Mouse (Mus musculus) hindbrain, embryonic 12.5 days (tissue): ENCODE measurements around the gene Gm45261. TPM values are rescaled to one million over a fixed set of nuclear protein-coding genes. Genes with fewer than 3 reads are reported as not detected.
A peak's percentile ranks its signal among the peaks of the same experiment; 100 is the strongest.

ENCODE experiments used
- ATAC-seq: fragments of 200-750 bp; cut with Nextera tagmentation; 2 replicates; pipeline ENCODE4 v1.8.0; 2017; ENCODE audit warnings: moderate TSS enrichment; ENCODE audit not compliant: low FRiP score
- H3K27ac ChIP-seq: fragments of 300-500 bp; sonication (generic); 2 replicates; pipeline ENCODE4 v1.5.1; 2016; ENCODE audit warnings: mild to moderate bottlenecking
- H3K27me3 ChIP-seq: fragments of 300-500 bp; sonication (generic); 2 replicates; pipeline ENCODE4 v1.6.1; 2016; ENCODE audit warnings: mild to moderate bottlenecking
- H3K36me3 ChIP-seq: fragments of 300-500 bp; sonication (generic); 2 replicates; pipeline ENCODE4 v1.6.1; 2016; ENCODE audit warnings: mild to moderate bottlenecking
- H3K4me1 ChIP-seq: fragments of 300-500 bp; sonication (generic); 2 replicates; pipeline ENCODE4 v1.6.1; 2016
- H3K4me2 ChIP-seq: fragments of 300-500 bp; sonication (generic); replicated peaks from 2 replicates; pipeline ENCODE4 v1.6.1; 2016; ENCODE audit warnings: mild to moderate bottlenecking
- H3K4me3 ChIP-seq: fragments of 300-500 bp; sonication (generic); 2 replicates; pipeline ENCODE4 v1.5.1; 2016; ENCODE audit warnings: mild to moderate bottlenecking
- H3K9ac ChIP-seq: fragments of 300-500 bp; sonication (generic); 2 replicates; pipeline ENCODE4 v1.6.1; 2016; ENCODE audit warnings: mild to moderate bottlenecking, moderate library complexity
- H3K9me3 ChIP-seq: fragments of 300-500 bp; sonication (generic); replicated peaks from 2 replicates; pipeline ENCODE4 v1.6.1; 2016; ENCODE audit warnings: mild to moderate bottlenecking
- WGBS: fragments of 180-500 bp; shearing (Covaris S2); methylation state at CpG from one replicate; pipeline ENCODE4 v1.1.7; 2016; 5-methylcytosine and 5-hydroxymethylcytosine counted together
- polyA plus RNA-seq: library from polyadenylated mRNA; unstranded; fragments of >200 nt; fragmentation: Nextera tagmentation; extraction: Ambion mirVana; gene quantifications from 2 replicates; pipeline ENCODE4 v1.2.1, GENCODE M21; 2016

Gene Gm45261
- polyA plus RNA-seq, 1 experiment from 2014 or later: not detected

DNA sequence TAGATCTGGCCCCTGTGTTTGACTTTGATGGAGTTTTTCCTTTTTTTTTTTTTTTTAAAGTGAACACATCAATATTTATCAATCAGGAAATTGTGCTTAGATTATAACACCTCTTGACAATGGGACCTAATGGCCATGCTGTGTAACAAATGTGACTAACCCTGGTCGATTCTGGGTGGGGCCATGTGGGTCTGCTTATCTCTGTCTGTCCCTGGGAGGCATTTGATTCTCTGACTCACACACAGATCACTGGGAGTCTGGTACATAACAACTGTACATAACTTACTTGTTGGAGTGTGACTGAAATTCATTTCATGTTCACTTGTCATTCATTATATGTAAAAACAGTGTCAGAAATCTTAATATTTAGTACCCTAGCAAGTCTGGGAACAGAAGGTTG lies 13.7 kb downstream of the Gm45261 start:
- Histone ChIP-seq H3K9me3 (no peaks in the 10 kb centered on the region), H3K9ac (no peak overlapping the region), H3K4me1 (no peaks in the 10 kb centered on the region), H3K4me2 (no peak overlapping the region), H3K27me3 (no peaks in the 10 kb centered on the region), H3K4me3 (no peak overlapping the region), H3K27ac (no peak overlapping the region), H3K36me3 (no peaks in the 10 kb centered on the region)
- 70% methylated on average over 1 of the region's 1 CpGs for WGBS
- ATAC-seq: no peak

DNA sequence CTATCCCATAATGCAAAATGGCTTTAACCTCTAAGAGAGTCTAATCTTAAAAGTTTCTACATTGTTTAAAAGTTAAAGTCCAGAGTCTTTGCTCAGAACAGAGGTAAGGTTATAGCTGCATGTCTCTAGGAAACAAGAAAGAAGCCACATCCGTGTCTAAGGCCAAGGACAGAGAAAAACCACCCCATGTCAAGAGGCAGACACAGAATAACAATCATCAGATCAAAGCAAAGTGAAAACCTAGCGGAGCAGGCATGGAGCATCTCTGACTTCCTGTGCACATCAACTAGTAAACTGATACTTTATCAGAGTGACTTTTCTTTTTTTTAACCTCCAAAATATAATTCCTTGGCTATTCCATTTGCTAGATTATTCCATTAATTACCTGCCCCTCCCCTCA lies 20.3 kb downstream of the Gm45261 start:
- Histone ChIP-seq H3K4me2 (no peak overlapping the region), H3K36me3 (no peaks in the 10 kb centered on the region), H3K27me3 (no peaks in the 10 kb centered on the region), H3K9ac (no peak overlapping the region), H3K4me1 (no peaks in the 10 kb centered on the region), H3K27ac (no peak overlapping the region), H3K4me3 (no peak overlapping the region), H3K9me3 (no peaks in the 10 kb centered on the region)
- WGBS: 74% methylated on average over 2 of the region's 2 CpGs
- ATAC-seq: no peak

DNA sequence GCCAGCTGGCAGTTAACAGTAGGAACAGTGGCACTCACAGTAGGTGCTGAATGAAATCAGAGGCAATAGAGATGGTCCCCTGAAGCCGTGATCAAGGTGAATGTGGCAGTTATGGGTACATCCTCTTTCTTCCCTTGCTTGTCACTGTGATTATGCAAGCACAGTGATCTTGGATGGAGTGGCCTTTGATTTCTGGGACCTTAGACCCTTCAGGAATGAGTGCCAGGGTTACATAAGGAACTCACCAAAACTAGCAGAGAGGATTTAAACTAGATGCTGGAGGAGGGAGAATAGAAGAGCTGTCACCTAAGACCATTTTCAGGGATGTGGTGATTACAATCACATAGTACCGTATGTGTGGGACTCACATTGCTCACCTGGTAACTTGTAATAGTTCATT lies 22.7 kb downstream of the Gm45261 start:
- no peaks in the 10 kb centered on the region for H3K9me3 ChIP-seq
- no peak overlapping the region for H3K4me3 ChIP-seq
- no peak overlapping the region for H3K27ac ChIP-seq
- no peak overlapping the region for H3K4me2 ChIP-seq
- ATAC-seq: no peak
- no peaks in the 10 kb centered on the region for H3K4me1 ChIP-seq
- no peak overlapping the region for H3K9ac ChIP-seq
- no peaks in the 10 kb centered on the region for H3K27me3 ChIP-seq
- no peaks in the 10 kb centered on the region for H3K36me3 ChIP-seq
- WGBS: 83% methylated on average over 2 of the region's 2 CpGs

DNA sequence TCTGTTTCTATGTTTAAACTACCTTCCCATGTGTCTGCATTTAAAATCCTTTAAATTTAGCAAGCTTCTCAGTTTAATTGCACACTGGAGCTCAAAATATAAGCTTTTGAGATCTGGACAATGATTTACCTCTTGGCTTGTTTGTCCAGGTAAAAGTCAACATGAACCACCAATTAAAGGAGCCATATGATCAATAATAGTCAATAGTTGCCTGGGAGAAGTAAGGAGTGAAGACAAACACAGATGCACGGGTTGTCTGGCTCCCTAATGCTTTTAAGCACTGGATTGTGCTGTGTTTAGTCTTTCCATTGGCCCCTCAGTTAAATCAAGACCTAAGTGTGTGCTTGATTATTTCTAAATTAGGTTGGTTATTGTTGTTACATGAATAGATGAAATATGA lies 33.3 kb downstream of the Gm45261 start:
- no peaks in the 10 kb centered on the region for H3K27me3 ChIP-seq
- no peak overlapping the region for H3K4me3 ChIP-seq
- no peak overlapping the region for H3K4me2 ChIP-seq
- peaks cover 4% of the 10 kb centered on the region; the same call in 1 of the 2 replicates for H3K9me3 ChIP-seq
- H3K36me3 ChIP-seq: no peaks in the 10 kb centered on the region
- ATAC-seq: no peak
- H3K4me1 ChIP-seq: no peaks in the 10 kb centered on the region
- no peak overlapping the region for H3K9ac ChIP-seq
- no peak overlapping the region for H3K27ac ChIP-seq
- WGBS: 63% methylated on average over 1 of the region's 1 CpGs

DNA sequence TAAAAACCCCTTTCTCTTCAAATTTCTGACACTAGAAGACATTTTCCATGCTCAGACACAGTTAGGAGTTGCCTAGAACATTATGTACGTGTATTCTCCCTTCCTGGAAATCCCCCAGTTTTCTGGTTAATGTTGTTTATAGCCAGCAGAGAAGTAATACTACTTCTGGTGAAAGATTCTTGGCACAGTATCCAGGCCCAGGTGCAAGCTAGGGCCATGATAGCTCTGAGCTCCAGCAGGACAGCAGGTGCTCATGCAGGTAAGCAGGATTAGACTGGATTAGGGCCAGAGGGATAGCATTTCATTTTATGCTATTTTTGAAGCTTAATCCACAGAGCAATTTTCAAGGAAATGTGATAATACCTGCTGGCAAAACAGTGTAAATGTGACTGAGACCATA lies 33.8 kb downstream of the Gm45261 start:
- Histone ChIP-seq H3K4me3 (no peak overlapping the region), H3K9me3 (peaks cover 4% of the 10 kb centered on the region; the same call in 1 of the 2 replicates), H3K27me3 (no peaks in the 10 kb centered on the region), H3K27ac (no peak overlapping the region), H3K36me3 (no peaks in the 10 kb centered on the region), H3K4me1 (no peaks in the 10 kb centered on the region), H3K4me2 (no peak overlapping the region), H3K9ac (no peak overlapping the region)
- WGBS: 75% methylated on average over 1 of the region's 1 CpGs
- no peak for ATAC-seq

DNA sequence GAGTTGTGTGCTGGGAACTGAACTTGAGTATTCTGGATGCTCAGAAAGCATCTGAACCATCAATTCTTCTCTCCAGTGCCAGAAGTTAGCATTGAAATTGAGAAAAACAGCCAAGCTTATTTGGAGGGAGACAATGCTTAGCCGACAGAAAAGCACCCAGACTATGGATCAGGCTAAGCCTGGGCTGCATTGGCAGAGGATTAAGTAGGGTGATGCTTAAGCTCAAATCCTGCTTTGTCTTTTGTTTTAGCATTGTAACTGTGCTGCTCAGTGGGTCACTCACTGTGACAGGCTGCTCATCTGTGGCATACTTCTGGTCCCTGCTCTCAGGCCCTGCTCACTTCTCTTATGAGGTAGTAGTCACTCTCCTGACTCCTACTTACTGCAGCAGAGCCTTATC lies 36.6 kb downstream of the Gm45261 start:
- Histone ChIP-seq H3K9ac (no peak overlapping the region), H3K4me1 (no peaks in the 10 kb centered on the region), H3K4me2 (no peak overlapping the region), H3K27me3 (no peaks in the 10 kb centered on the region), H3K4me3 (no peak overlapping the region), H3K27ac (no peak overlapping the region), H3K36me3 (no peaks in the 10 kb centered on the region), H3K9me3 (no peaks in the 10 kb centered on the region)
- ATAC-seq: no peak
- 68% methylated on average over 1 of the region's 1 CpGs for WGBS

DNA sequence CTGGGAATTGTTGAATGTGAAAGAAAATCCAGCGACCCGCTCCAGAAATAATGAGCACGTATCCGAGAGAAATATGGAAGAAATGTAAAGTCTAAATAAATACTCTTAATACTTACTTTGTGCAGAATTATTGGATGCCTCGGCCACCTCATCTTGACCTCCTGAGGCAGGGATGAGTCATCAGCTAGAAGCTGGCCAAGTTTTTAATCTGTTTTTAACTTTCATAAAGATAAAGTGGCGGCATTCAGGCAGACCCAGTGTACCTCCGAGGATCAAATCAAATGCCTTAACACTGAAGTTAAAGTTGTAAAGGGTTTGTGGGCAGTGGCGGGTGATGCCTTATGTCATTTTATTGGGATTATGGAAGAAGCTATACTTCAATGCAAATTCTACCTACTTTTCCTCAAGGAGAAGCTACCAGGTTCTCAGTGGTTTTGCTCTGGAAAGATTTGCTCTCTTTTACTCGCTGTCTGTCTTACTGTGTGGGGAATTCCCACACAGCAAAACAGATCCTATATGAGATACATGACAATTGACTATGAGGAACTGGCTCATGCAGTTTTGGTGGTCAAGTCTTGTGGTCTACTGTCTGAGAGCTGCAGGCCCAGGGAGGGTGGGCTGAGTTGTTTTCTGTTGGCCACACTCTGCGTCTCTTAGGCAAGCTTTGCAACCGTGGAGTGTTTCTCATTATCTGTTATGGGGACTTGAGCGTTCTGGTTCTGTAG lies 42.8 kb downstream of the Gm45261 start:
- Histone ChIP-seq H3K27me3 (no peaks in the 10 kb centered on the region), H3K9me3 (no peaks in the 10 kb centered on the region), H3K27ac (no peak overlapping the region), H3K36me3 (no peaks in the 10 kb centered on the region), H3K4me3 (no peak overlapping the region), H3K4me2 (no peak overlapping the region), H3K4me1 (no peaks in the 10 kb centered on the region), H3K9ac (no peak overlapping the region)
- no peak for ATAC-seq
- WGBS: 92% methylated on average over 12 of the region's 12 CpGs

DNA sequence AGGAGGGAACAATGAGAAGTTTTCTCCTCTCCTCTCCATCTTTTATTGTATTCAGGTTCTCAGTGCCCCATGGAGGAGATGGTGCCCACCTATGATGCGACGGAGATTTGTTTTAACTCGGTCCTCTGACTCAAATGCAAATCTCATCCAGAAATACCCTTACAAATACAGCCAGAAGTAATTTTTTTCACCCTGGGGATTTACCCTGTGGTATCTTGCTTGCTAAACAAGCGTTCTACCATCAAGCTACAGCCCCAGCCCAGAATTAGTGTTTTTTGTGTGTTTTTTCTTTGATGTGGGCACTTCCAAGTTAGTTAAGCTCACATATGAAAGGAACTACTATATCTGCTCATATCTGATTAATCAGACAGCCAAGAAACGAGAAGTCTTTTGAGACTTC lies 44.9 kb downstream of the Gm45261 start:
- Histone ChIP-seq H3K9me3 (no peaks in the 10 kb centered on the region), H3K27ac (no peak overlapping the region), H3K27me3 (no peaks in the 10 kb centered on the region), H3K9ac (no peak overlapping the region), H3K4me1 (no peaks in the 10 kb centered on the region), H3K36me3 (no peaks in the 10 kb centered on the region), H3K4me3 (no peak overlapping the region), H3K4me2 (no peak overlapping the region)
- no peak for ATAC-seq
- WGBS: 83% methylated on average over 5 of the region's 5 CpGs

DNA sequence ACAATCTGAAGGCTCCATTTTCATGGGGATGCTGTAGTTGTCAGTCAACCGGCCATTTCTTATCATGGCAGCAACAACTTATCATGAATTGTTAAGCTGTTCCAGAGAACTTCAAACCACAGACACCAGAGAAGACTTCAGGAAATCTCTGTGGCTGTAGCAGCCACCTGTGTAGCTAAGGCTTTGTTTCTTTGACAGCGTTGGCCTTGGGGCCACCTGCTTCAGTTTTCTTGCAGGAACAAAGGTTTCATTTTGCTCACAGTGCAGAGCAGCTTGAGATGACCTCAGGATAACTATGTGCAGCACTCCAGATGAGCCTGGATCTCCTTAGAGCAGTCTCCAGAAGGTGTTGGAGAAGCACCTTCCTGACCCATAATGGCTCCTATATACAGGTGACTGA lies 48.7 kb downstream of the Gm45261 start:
- Histone ChIP-seq H3K9ac (no peak overlapping the region), H3K9me3 (no peaks in the 10 kb centered on the region), H3K27me3 (no peaks in the 10 kb centered on the region), H3K36me3 (no peaks in the 10 kb centered on the region), H3K27ac (no peak overlapping the region), H3K4me2 (no peak overlapping the region), H3K4me1 (no peaks in the 10 kb centered on the region), H3K4me3 (no peak overlapping the region)
- 85% methylated on average over 2 of the region's 2 CpGs for WGBS
- no peak for ATAC-seq

DNA sequence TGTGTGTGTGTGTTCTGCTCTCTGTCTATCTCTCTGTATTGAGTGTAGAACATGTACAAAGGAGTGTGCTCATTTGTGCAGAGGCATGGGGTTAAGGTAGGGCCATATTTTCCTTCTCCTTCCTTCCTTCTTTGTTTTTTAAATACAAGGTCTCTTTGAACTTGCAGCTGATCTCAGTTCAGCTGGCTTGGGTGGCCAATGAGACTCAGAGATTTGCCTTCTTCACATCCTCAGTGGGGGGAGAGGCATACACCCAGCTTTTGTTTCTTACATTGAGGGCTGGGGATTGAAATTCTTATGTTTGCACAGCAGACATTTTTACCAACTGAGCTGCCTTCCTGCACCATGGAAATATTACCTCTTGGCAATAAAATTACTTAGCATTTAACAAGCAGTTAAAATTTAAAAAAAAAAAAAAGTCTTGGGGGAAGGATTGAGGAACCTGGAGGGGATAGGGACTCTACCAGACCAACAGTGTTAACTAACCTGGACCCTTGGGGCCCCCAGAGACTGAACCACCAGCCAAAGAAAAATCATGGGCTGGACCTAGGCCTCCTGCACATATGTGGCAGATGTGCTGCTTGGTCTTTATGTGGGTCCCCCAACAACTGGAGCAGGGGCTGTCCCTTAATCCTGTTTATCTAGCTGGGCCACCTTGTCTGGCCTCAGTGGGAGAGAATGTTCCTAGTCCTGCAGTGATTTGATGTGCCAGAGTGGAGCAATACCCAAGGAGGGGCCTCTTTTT lies 50.8 kb downstream of the Gm45261 start:
- ATAC-seq: no peak
- Histone ChIP-seq H3K9me3 (no peaks in the 10 kb centered on the region), H3K9ac (no peak overlapping the region)

DNA sequence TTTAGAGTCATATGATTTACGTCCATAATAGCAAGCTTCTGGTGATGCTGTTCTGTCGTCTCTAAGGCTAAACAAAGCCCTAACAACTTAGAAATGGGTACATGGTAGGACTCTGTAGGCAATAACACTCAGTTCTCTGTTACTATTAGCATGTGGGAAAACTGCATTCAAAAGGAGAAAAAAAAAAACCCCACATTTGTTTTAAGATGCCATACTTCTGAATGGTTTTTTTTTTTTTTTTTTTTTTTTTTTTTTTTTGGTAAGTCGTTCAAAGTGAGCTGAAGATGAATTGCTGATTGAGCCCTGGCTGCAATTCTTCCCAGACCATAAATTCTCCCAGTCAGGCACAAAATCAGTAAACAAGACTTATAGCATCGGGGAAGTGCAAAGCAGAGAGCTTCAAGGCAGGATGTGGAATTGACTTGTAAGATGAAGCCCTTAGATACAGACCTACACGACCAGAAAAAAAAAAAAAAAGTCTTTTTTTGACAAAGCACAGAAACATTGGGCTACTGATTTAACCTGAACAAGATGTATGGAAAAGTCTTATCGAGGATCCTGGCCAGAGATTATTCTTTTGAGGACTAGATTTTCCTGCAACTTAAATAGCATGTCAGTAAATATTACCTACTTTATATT lies 51.7 kb downstream of the Gm45261 start:
- Histone ChIP-seq H3K9ac (no peak overlapping the region), H3K27ac (no peak overlapping the region), H3K9me3 (no peaks in the 10 kb centered on the region), H3K4me3 (no peak overlapping the region), H3K4me2 (no peak overlapping the region), H3K27me3 (no peaks in the 10 kb centered on the region), H3K4me1 (no peaks in the 10 kb centered on the region), H3K36me3 (no peaks in the 10 kb centered on the region)
- no peak for ATAC-seq
- WGBS: 67% methylated on average over 6 of the region's 6 CpGs

More for the DNA sequence above, 50.8 kb downstream of the Gm45261 start:
- Histone ChIP-seq H3K27me3 (no peaks in the 10 kb centered on the region), H3K27ac (no peak overlapping the region), H3K4me1 (no peaks in the 10 kb centered on the region), H3K4me2 (no peak overlapping the region), H3K36me3 (no peaks in the 10 kb centered on the region), H3K4me3 (no peak overlapping the region)

DNA sequence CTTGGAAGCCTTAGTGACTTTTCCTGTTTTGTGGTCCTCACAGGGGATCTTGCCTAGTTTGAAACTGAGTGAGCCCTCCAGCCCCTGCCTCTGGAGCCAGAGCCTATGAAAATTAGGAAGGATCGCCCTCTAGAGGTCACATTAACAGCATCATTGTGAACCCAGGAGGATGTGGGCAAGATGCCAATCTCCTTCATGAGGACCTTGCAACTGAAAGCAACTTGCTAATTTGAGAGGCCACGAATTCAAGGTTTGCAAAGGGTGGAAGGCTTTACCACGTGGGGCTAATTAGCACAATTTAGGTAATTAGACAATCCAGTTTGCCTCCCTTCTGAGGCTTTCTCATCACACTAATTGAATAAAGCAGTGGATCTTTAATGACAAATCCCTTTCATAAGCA lies 52.7 kb downstream of the Gm45261 start:
- ATAC-seq: peak; percentile 84
- Histone ChIP-seq H3K4me1 (no peaks in the 10 kb centered on the region), H3K36me3 (no peaks in the 10 kb centered on the region), H3K27ac (no peak overlapping the region), H3K9ac (no peak overlapping the region), H3K9me3 (no peaks in the 10 kb centered on the region), H3K4me3 (no peak overlapping the region), H3K4me2 (no peak overlapping the region), H3K27me3 (no peaks in the 10 kb centered on the region)
- WGBS: 5% methylated on average over 3 of the region's 3 CpGs
